Comparison of ENCODE assay signal across 9 mouse cellular contexts in the genomic region with DNA sequence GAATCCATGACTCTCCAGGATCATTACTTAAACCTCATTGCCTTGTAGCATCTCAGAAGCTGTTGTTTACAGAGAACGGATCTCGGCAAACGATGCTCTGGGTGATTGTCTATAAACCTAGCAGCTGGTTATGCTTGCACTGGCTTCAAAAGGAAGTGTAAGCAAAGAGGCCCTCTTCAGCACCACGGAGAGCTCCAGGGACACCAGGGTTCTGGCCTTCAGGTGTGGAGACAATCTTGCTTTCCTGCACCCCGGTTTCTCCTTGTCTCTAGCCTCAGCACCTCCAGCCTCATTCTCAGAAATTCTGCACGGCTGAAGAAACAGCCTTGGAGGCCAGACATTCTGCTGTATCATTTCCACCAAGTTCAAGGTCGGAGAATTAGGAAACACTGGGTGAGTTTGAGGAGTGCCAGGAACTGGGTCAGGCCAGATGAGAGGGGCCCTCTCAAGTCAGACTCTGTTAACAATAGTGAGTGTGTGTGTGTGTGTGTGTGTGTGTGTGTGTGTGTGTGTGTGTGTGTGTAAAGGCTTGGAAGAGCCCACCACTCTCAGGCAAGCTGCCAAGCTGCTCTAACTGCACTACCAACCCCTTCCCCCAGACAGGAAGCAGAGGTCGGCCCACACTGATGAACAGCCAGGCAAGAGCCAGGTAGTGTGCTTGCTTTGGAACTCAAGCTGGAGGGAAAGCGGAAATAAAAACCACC.
DNase-seq lines count a peak whose midpoint lies in the region; ATAC-seq and TF ChIP-seq lines count a peak whose summit lies in the region.
"Had no signal": no experiment of that assay in that cellular context is flagged by ENCODE, and none has a peak within 500 bp of the region (broad histone marks: within the 10 kb centered on the region; RNA-seq: fewer than 3 reads in every experiment).

No protein-coding gene starts in this region.

- no peak overlapping the region for H3K9ac ChIP-seq in ES-E14 (ENCODE audit: insufficient read depth, low read depth, low read length, poor library complexity, severe bottlenecking)
- no peak overlapping the region for H3K9ac ChIP-seq in embryonic facial prominence, embryonic 14.5 days (ENCODE audit: low read depth, low read length)
- no peak overlapping the region for H3K9ac ChIP-seq in midbrain, embryonic 12.5 days (replicated peaks)
- H3K9ac ChIP-seq: limb, embryonic 12.5 days had no signal

- H3K4me3 ChIP-seq in gastrocnemius, adult 2 months: no peak overlapping the region
- no peak overlapping the region for H3K4me3 ChIP-seq in ES-E14 (ENCODE audit: insufficient read depth in 1 of 2, low read depth in 1 of 2, low read length in 2 of 2, poor library complexity in 1 of 2, severe bottlenecking in 1 of 2)
- no peak overlapping the region for H3K4me3 ChIP-seq in embryonic facial prominence, embryonic 14.5 days (ENCODE audit: low read depth, low read length)
- no peak overlapping the region for H3K4me3 ChIP-seq in midbrain, embryonic 12.5 days
- no peak overlapping the region for H3K4me3 ChIP-seq in layer of hippocampus, adult 2 months
- H3K4me3 ChIP-seq: limb, embryonic 12.5 days had no signal

- no peak overlapping the region for H3K4me2 ChIP-seq in embryonic facial prominence, embryonic 14.5 days (ENCODE audit: low read depth, low read length)
- no peak overlapping the region for H3K4me2 ChIP-seq in midbrain, embryonic 12.5 days (replicated peaks)
- H3K4me2 ChIP-seq: limb, embryonic 12.5 days had no signal

- no peaks in the 10 kb centered on the region for H3K36me3 ChIP-seq in ES-E14 (ENCODE audit: control insufficient read depth, insufficient read depth, low read length, poor library complexity, severe bottlenecking)
- no peaks in the 10 kb centered on the region for H3K36me3 ChIP-seq in embryonic facial prominence, embryonic 14.5 days (ENCODE audit: control insufficient read depth, insufficient read depth, low read length)
- no peaks in the 10 kb centered on the region for H3K36me3 ChIP-seq in midbrain, embryonic 12.5 days
- H3K36me3 ChIP-seq: limb, embryonic 12.5 days had no signal

- no peaks in the 10 kb centered on the region for H3K9me3 ChIP-seq in ES-E14 (ENCODE audit: control insufficient read depth, insufficient read depth, low read depth, low read length)
- no peaks in the 10 kb centered on the region for H3K9me3 ChIP-seq in embryonic facial prominence, embryonic 14.5 days (ENCODE audit: control insufficient read depth, low read length)
- H3K9me3 ChIP-seq in midbrain, embryonic 12.5 days: no peaks in the 10 kb centered on the region
- H3K9me3 ChIP-seq: limb, embryonic 12.5 days had no signal

- no peak overlapping the region for H3K27ac ChIP-seq in gastrocnemius, adult 2 months
- H3K27ac ChIP-seq in ES-E14 (ENCODE audit: insufficient read depth, low read depth, low read length, poor library complexity, severe bottlenecking): no peak overlapping the region
- H3K27ac ChIP-seq in embryonic facial prominence, embryonic 14.5 days (replicated peaks; ENCODE audit: low read depth, low read length): no peak overlapping the region
- H3K27ac ChIP-seq in midbrain, embryonic 12.5 days (replicated peaks): 0 out of 2 replicates have a peak overlapping the region, but pooled peaks have one; percentile 35
- no peak overlapping the region for H3K27ac ChIP-seq in layer of hippocampus, adult 2 months
- H3K27ac ChIP-seq: limb, embryonic 12.5 days had no signal

- in situ Hi-C loops in ES-E14 (cut with MboI; ENCODE audit: low sequenced_read_pairs in 2 of 2, unreplicated experiment in 2 of 2): no loop called here

- no peak for TF ChIP-seq CTCF in gastrocnemius, adult 2 months (IDR thresholded peaks at IDR 0.05)
- no peak for TF ChIP-seq CTCF in layer of hippocampus, adult 2 months (conservative IDR thresholded peaks at IDR 0.05)

- no peaks in the 10 kb centered on the region for H3K27me3 ChIP-seq in embryonic facial prominence, embryonic 14.5 days (replicated peaks; ENCODE audit: control insufficient read depth, insufficient read depth, low read length)
- 0 out of 2 replicates have a peak, but pooled peaks cover 3% of the 10 kb centered on the region for H3K27me3 ChIP-seq in midbrain, embryonic 12.5 days

- ATAC-seq in embryonic facial prominence, embryonic 14.5 days (ENCODE audit: low read depth): no peak
- ATAC-seq in midbrain, embryonic 12.5 days (ENCODE audit: low FRiP score, low read depth): no peak

- WGBS in embryonic facial prominence, embryonic 14.5 days: 43% methylated on average over 9 of the region's 9 CpGs
- WGBS in midbrain, embryonic 12.5 days: 55% methylated on average over 9 of the region's 9 CpGs

- no peaks in the 10 kb centered on the region for H3K4me1 ChIP-seq in ES-E14 (ENCODE audit: control insufficient read depth in 2 of 2, insufficient read depth in 2 of 2, low read length in 2 of 2, poor library complexity in 1 of 2)
- H3K4me1 ChIP-seq in embryonic facial prominence, embryonic 14.5 days (ENCODE audit: control insufficient read depth, insufficient read depth, low read length): no peaks in the 10 kb centered on the region
- peaks cover 10% of the 10 kb centered on the region for H3K4me1 ChIP-seq in midbrain, embryonic 12.5 days

- peak; percentile 32 for DNase-seq in gastrocnemius, postnatal 10 days
- DNase-seq in gastrocnemius, adult 2 months: no peak
- DNase-seq in ES-E14 (ENCODE audit: low read depth, low spot score): peak; percentile 54
- peak; percentile 82 for DNase-seq in embryonic facial prominence, embryonic 14.5 days (ENCODE audit: low spot score)
- DNase-seq in layer of hippocampus, adult 2 months (ENCODE audit: low spot score in 2 of 2): no peak
- no peak for DNase-seq in cerebellum, postnatal 25 days
- DNase-seq in layer of hippocampus, adult 11-12 months (ENCODE audit: low spot score): no peak

- intact Hi-C loops in gastrocnemius, adult 2 months (cut with DNase I): no loop called here

TF ChIP-seq in ES-E14, 5 proteins besides CTCF, POLR2A, EP300 and RAD21:
- TF ChIP-seq CHD2 (IDR thresholded peaks at IDR 0.05; ENCODE audit: low read depth, low read length) (no peak), HCFC1 (IDR thresholded peaks at IDR 0.05; ENCODE audit: borderline replicate concordance, insufficient read depth, low read length) (no peak), ZC3H11A (IDR thresholded peaks at IDR 0.05; ENCODE audit: borderline replicate concordance, low read depth, low read length) (no peak), MAFK (IDR thresholded peaks at IDR 0.05; ENCODE audit: insufficient read depth, low read depth, low read length) (no peak), ZNF384 (IDR thresholded peaks at IDR 0.05; ENCODE audit: low read depth, low read length) (no peak)

Comparison
In these comparisons a context has a peak if more than half of its experiments do, and no peak if none do; other contexts are left out.
1. DNase-seq: peak in gastrocnemius, postnatal 10 days (single experiment), ES-E14 (single experiment) and embryonic facial prominence, embryonic 14.5 days (single experiment); none in gastrocnemius, adult 2 months (single experiment), layer of hippocampus, adult 2 months (0 of 2), cerebellum, postnatal 25 days (0 of 2) and layer of hippocampus, adult 11-12 months (single experiment).